Mouse (Mus musculus) brain, embryonic 14.5 days (tissue): Measurements from ENCODE around the gene Gtf2h1.

Experiments used
- CTCF ChIP-seq: fragments of 200-500 bp; IDR thresholded peaks from 2 replicates; pipeline ENCODE4 v1.5.1; 2012; ENCODE audit warnings: inconsistent platforms, mild to moderate bottlenecking, moderate library complexity, borderline replicate concordance; ENCODE audit not compliant: insufficient read depth, insufficient read length; ENCODE audit errors: extremely low read depth
- POLR2A ChIP-seq: fragments of 200-500 bp; IDR thresholded peaks from 2 replicates; pipeline ENCODE4 v1.6.1; 2012; ENCODE audit warnings: mild to moderate bottlenecking, inconsistent platforms, borderline replicate concordance; ENCODE audit not compliant: poor library complexity, insufficient read depth, insufficient read length, severe bottlenecking; ENCODE audit errors: extremely low read depth

DNA sequence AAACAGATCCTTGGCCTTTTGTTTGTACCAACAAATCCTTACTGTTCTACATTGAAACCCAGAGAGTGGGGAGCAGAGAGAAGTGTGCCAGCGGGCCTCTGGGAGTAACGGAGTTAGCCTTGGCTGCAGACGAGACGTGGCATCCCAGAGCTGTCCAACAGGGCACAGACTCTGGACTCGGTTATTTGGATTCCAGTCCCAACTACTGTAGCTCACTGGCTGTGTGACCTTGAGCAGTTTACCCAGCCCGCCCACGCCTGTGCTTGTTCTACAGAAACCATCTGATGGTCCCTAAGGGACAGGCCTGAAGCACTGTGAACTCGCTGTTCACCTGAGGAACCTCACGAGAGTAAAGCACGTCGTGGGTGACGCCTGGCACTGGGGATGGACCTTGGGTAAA is 34.0 kb downstream of the Gtf2h1 start:
- TF ChIP-seq CTCF (no peak), POLR2A (no peak)
